Mouse (Mus musculus) liver, adult 2 months (tissue): ENCODE data around the gene Slc4a10. TPM values are rescaled to one million over a fixed set of nuclear protein-coding genes. Genes with fewer than 3 reads are reported as not detected.

Source experiments
- DNase-seq: peaks from one replicate; pipeline ENCODE4 v3.0.0-alpha.2; 2011; ENCODE audit warnings: low read depth, low spot score; ENCODE audit errors: extremely low read depth
- H3K27ac ChIP-seq: fragments of 200-500 bp; replicated peaks from 2 replicates; pipeline ENCODE4 v1.5.1; 2012; ENCODE audit warnings: low read depth, mild to moderate bottlenecking, control low read depth, inconsistent platforms, low read length; ENCODE audit not compliant: insufficient read depth
- H3K27me3 ChIP-seq: fragments of 200-500 bp; 2 replicates; pipeline ENCODE4 v1.6.1; 2012; ENCODE audit warnings: mild to moderate bottlenecking, moderate library complexity, low read length, inconsistent platforms; ENCODE audit not compliant: control insufficient read depth, insufficient read depth
- H3K36me3 ChIP-seq: fragments of 200-500 bp; 2 replicates; pipeline ENCODE4 v1.6.1; 2012; ENCODE audit warnings: low read length, inconsistent platforms; ENCODE audit not compliant: control insufficient read depth, insufficient read depth
- H3K4me1 ChIP-seq: fragments of 200-500 bp; 2 replicates; pipeline ENCODE4 v1.6.1; 2011; ENCODE audit warnings: low read length; ENCODE audit not compliant: control insufficient read depth, insufficient read depth
- H3K4me3 ChIP-seq: fragments of 200-500 bp; 2 replicates; pipeline ENCODE4 v1.5.1; 2011; ENCODE audit warnings: low read depth, mild to moderate bottlenecking, control low read depth, low read length, moderate library complexity; ENCODE audit not compliant: insufficient read depth
- H3K79me2 ChIP-seq: fragments of 200-500 bp; 2 replicates; pipeline ENCODE4 v1.6.1; 2012; ENCODE audit warnings: inconsistent platforms, mild to moderate bottlenecking, low read length, moderate library complexity; ENCODE audit not compliant: control insufficient read depth, insufficient read depth
- H3K9ac ChIP-seq: fragments of 200-500 bp; 2 replicates; pipeline ENCODE4 v1.6.1; 2012; ENCODE audit warnings: low read depth, mild to moderate bottlenecking, control low read depth, inconsistent platforms, low read length
- CTCF ChIP-seq: fragments of 200-500 bp; IDR thresholded peaks from 2 replicates; pipeline ENCODE4 v1.5.1; 2011; ENCODE audit warnings: low read depth, low read length, control low read depth
- POLR2A ChIP-seq: fragments of 200-500 bp; IDR thresholded peaks from 2 replicates; pipeline ENCODE4 v1.6.1; 2011; ENCODE audit warnings: low read length, control low read depth; ENCODE audit not compliant: insufficient read depth; ENCODE audit errors: extremely low read depth
- WGBS: fragments of 180-500 bp; shearing (Covaris S2); methylation state at CpG from one replicate; pipeline ENCODE4 v1.1.7; 2018; 5-methylcytosine and 5-hydroxymethylcytosine counted together
- polyA plus RNA-seq: library from polyadenylated mRNA; depleted of rRNA; stranded (reverse); fragments of >200 nt; gene quantifications from 2 replicates; pipeline ENCODE4 v1.2.3, GENCODE M21; 2012; rRNA removed
- total RNA-seq: library from RNA; depleted of rRNA; stranded (reverse); fragments of >200 nt; gene quantifications from 2 replicates; pipeline ENCODE4 v1.2.3, GENCODE M21; 2014; rRNA removed

The Slc4a10 gene
- total and polyA plus RNA-seq, 2 experiments, result not detected

- Histone ChIP-seq H3K36me3 (peaks cover 54% of the 10 kb centered on the region), H3K27ac (no peak overlapping the region), H3K4me3 (no peak overlapping the region), H3K9ac (no peak overlapping the region), H3K79me2 (no peaks in the 10 kb centered on the region), H3K4me1 (no peaks in the 10 kb centered on the region), H3K27me3 (no peaks in the 10 kb centered on the region)
- no peak for TF ChIP-seq CTCF
- no peak for TF ChIP-seq POLR2A
- WGBS, result 81% methylated on average over 4 of the region's 4 CpGs
- no peak for DNase-seq
Observed at GRCm38 (mm10) chr2:62363606-62364005, 317.3 kb downstream of the Slc4a10 start.

- TF ChIP-seq POLR2A, result no peak
- no peak for TF ChIP-seq CTCF
- H3K4me3 ChIP-seq, result no peak overlapping the region
- no peaks in the 10 kb centered on the region for H3K27me3 ChIP-seq
- H3K79me2 ChIP-seq, result no peaks in the 10 kb centered on the region
- no peak overlapping the region for H3K9ac ChIP-seq
- H3K4me1 ChIP-seq, result no peaks in the 10 kb centered on the region
- DNase-seq, result no peak
- peaks cover 54% of the 10 kb centered on the region for H3K36me3 ChIP-seq
- 70% methylated on average over 5 of the region's 5 CpGs for WGBS
- no peak overlapping the region for H3K27ac ChIP-seq
Observed at GRCm38 (mm10) chr2:62368349-62369053, 322.2 kb downstream of the Slc4a10 start.

- no peak overlapping the region for H3K9ac ChIP-seq
- no peaks in the 10 kb centered on the region for H3K4me1 ChIP-seq
- peaks cover 51% of the 10 kb centered on the region for H3K36me3 ChIP-seq
- H3K79me2 ChIP-seq, result no peaks in the 10 kb centered on the region
- no peak overlapping the region for H3K4me3 ChIP-seq
- no peak for DNase-seq
- H3K27me3 ChIP-seq, result no peaks in the 10 kb centered on the region
- TF ChIP-seq CTCF (no peak), POLR2A (no peak)
- H3K27ac ChIP-seq, result no peak overlapping the region
- WGBS, result 73% methylated on average over 2 of the region's 2 CpGs
Observed at GRCm38 (mm10) chr2:62370048-62370447, 323.8 kb downstream of the Slc4a10 start.

- 91% methylated on average over 11 of the region's 11 CpGs for WGBS
- DNase-seq, result no peak
- H3K36me3 ChIP-seq, result peaks cover 59% of the 10 kb centered on the region
- H3K79me2 ChIP-seq, result no peaks in the 10 kb centered on the region
- H3K27me3 ChIP-seq, result no peaks in the 10 kb centered on the region
- no peak overlapping the region for H3K4me3 ChIP-seq
- no peak overlapping the region for H3K27ac ChIP-seq
- H3K9ac ChIP-seq, result no peak overlapping the region
- no peak for TF ChIP-seq CTCF
- TF ChIP-seq POLR2A, result no peak
- no peaks in the 10 kb centered on the region for H3K4me1 ChIP-seq
Observed at GRCm38 (mm10) chr2:62373692-62374091, 327.4 kb downstream of the Slc4a10 start.

Other genes with a start within 250 kb of the Slc4a10 start
- gene Tbr1, start 243.5 kb upstream of the Slc4a10 start, total RNA-seq, result not detected in 2 replicates
- not detected in 2 replicates for gene Tbr1, start 243.5 kb upstream of the Slc4a10 start, polyA plus RNA-seq